Mouse (Mus musculus): ENCODE data around the gene Tmem132d.

The Tmem132d gene

GRCm38 (mm10) chr5:128204685-128205320, 228.1 kb downstream of the Tmem132d start:
- DNase-seq: peak; percentile 14

- peak; percentile 29 for DNase-seq
These were observed 228.8 kb downstream of the Tmem132d start for GRCm38 (mm10) chr5:128203879-128204581.

GRCm38 (mm10) chr5:128194106-128194505, 238.8 kb downstream of the Tmem132d start:
- no peak for DNase-seq

- no peak for DNase-seq
These were observed 240.3 kb downstream of the Tmem132d start for GRCm38 (mm10) chr5:128192485-128193055.

- DNase-seq: no peak
These were observed 241.2 kb downstream of the Tmem132d start for GRCm38 (mm10) chr5:128191710-128192109.

- no peak for DNase-seq
These were observed 242.5 kb downstream of the Tmem132d start for GRCm38 (mm10) chr5:128190243-128190820.

- no peak for DNase-seq
These were observed 256.6 kb downstream of the Tmem132d start for GRCm38 (mm10) chr5:128176234-128176633.

- DNase-seq: peak; percentile 14
These were observed 273.8 kb downstream of the Tmem132d start for GRCm38 (mm10) chr5:128158901-128159675.

GRCm38 (mm10) chr5:128151461-128151860, 281.4 kb downstream of the Tmem132d start:
- no peak for DNase-seq

GRCm38 (mm10) chr5:128146901-128147645, 285.8 kb downstream of the Tmem132d start:
- DNase-seq: no peak

GRCm38 (mm10) chr5:128144799-128145198, 288.1 kb downstream of the Tmem132d start:
- DNase-seq: peak; percentile 39

GRCm38 (mm10) chr5:128136818-128137217, 296.1 kb downstream of the Tmem132d start:
- no peak for DNase-seq

GRCm38 (mm10) chr5:128122656-128123055, 310.2 kb downstream of the Tmem132d start:
- no peak for DNase-seq

GRCm38 (mm10) chr5:128119171-128119570, 313.7 kb downstream of the Tmem132d start:
- DNase-seq: no peak

- no peak for DNase-seq
These were observed 319.8 kb downstream of the Tmem132d start for GRCm38 (mm10) chr5:128113107-128113506.

- DNase-seq: no peak
These were observed 320.4 kb downstream of the Tmem132d start for GRCm38 (mm10) chr5:128112518-128112917.

GRCm38 (mm10) chr5:128111664-128112063, 321.2 kb downstream of the Tmem132d start:
- DNase-seq: no peak

- DNase-seq: peak; percentile 24
These were observed 330.3 kb downstream of the Tmem132d start for GRCm38 (mm10) chr5:128102556-128102955.

GRCm38 (mm10) chr5:128100331-128100730, 332.5 kb downstream of the Tmem132d start:
- DNase-seq: no peak

GRCm38 (mm10) chr5:128099439-128099838, 333.4 kb downstream of the Tmem132d start:
- no peak for DNase-seq

GRCm38 (mm10) chr5:128090578-128090977, 342.3 kb downstream of the Tmem132d start:
- peak; percentile 15 for DNase-seq

GRCm38 (mm10) chr5:128075456-128075855, 357.4 kb downstream of the Tmem132d start:
- DNase-seq: no peak

All from right cerebral cortex, adult 18-20 months (tissue).